Mouse (Mus musculus) erythroblast, adult 5-6 weeks (primary cell): ENCODE results near the gene Ap1g1. TPM values are rescaled to one million over a fixed set of nuclear protein-coding genes. Genes with fewer than 3 reads are reported as not detected.

ENCODE experiments used
- ATAC-seq: replicated peaks from 2 replicates; pipeline ENCODE4 v1.8.0; 2016; ENCODE audit warnings: moderate number of reproducible peaks, mild to moderate bottlenecking, moderate TSS enrichment, inconsistent platforms; ENCODE audit not compliant: poor library complexity, low FRiP score, severe bottlenecking
- total RNA-seq, 2 experiments: library from RNA; stranded (forward) in 1 of 2; stranded (reverse) in 1 of 2; fragments of 150-400 nt in 1 of 2; fragments of 200-764, 138-1000 nt in 1 of 2; gene quantifications; 2 replicates each; pipeline versions ENCODE4 v1.2.3 to v1.2.4; 2015 to 2017; ENCODE audit warnings: low replicate concordance in 2 of 2

Gene Ap1g1
- total RNA-seq, 2 experiments from 2014 or later, result 26.2 to 85.7 TPM

- no peak for ATAC-seq
Observed at GRCm38 (mm10) chr8:109904928-109905668, 126.7 kb downstream of the Ap1g1 start.

- ATAC-seq, result no peak
Observed at GRCm38 (mm10) chr8:109906907-109907306, 128.6 kb downstream of the Ap1g1 start.

GRCm38 (mm10) chr8:109907376-109907775 lies 129.0 kb downstream of the Ap1g1 start:
- ATAC-seq, result no peak

Other genes starting within 250 kb of the Ap1g1 start
- 6.1 and 6.3 TPM in 2 replicates for gene Dhx38, start 212.7 kb upstream of the Ap1g1 start, total RNA-seq (2015; ENCODE audit: low replicate concordance)
- 18.2 and 26.5 TPM in 2 replicates for gene Dhx38, start 212.7 kb upstream of the Ap1g1 start, total RNA-seq (2017; ENCODE audit: low replicate concordance)
- gene Txnl4b, start 212.7 kb upstream of the Ap1g1 start, total RNA-seq (2015; ENCODE audit: low replicate concordance), result 1.9 and 3.6 TPM in 2 replicates
- gene Txnl4b, start 212.7 kb upstream of the Ap1g1 start, total RNA-seq (2017; ENCODE audit: low replicate concordance), result 3.8 and 4.3 TPM in 2 replicates
- 99.9 and 127 TPM in 2 replicates for gene Hp, start 199.4 kb upstream of the Ap1g1 start, total RNA-seq (2015; ENCODE audit: low replicate concordance)
- gene Hp, start 199.4 kb upstream of the Ap1g1 start, total RNA-seq (2017; ENCODE audit: low replicate concordance), result 102 and 125 TPM in 2 replicates
- 0.77 and 4.8 TPM in 2 replicates for gene Dhodh, start 169.9 kb upstream of the Ap1g1 start, total RNA-seq (2015; ENCODE audit: low replicate concordance)
- 4.0 and 4.3 TPM in 2 replicates for gene Dhodh, start 169.9 kb upstream of the Ap1g1 start, total RNA-seq (2017; ENCODE audit: low replicate concordance)
- gene Pkd1l3, start 164.0 kb upstream of the Ap1g1 start, total RNA-seq (2015; ENCODE audit: low replicate concordance), result 0.38 TPM in 1 of 2 replicates, not detected in the other
- not detected in 2 replicates for gene Pkd1l3, start 164.0 kb upstream of the Ap1g1 start, total RNA-seq (2017; ENCODE audit: low replicate concordance)
- gene Ist1, start 85.3 kb upstream of the Ap1g1 start, total RNA-seq (2015; ENCODE audit: low replicate concordance), result 34.6 and 41.8 TPM in 2 replicates
- gene Ist1, start 85.3 kb upstream of the Ap1g1 start, total RNA-seq (2017; ENCODE audit: low replicate concordance), result 38.2 and 45.8 TPM in 2 replicates
- 1.7 and 5.9 TPM in 2 replicates for gene Zfp821, start 73.0 kb upstream of the Ap1g1 start, total RNA-seq (2015; ENCODE audit: low replicate concordance)
- gene Zfp821, start 73.0 kb upstream of the Ap1g1 start, total RNA-seq (2017; ENCODE audit: low replicate concordance), result 9.6 and 12.0 TPM in 2 replicates
- 1.3 and 5.6 TPM in 2 replicates for gene Atxn1l, start 40.8 kb upstream of the Ap1g1 start, total RNA-seq (2015; ENCODE audit: low replicate concordance)
- 3.5 and 4.3 TPM in 2 replicates for gene Atxn1l, start 40.8 kb upstream of the Ap1g1 start, total RNA-seq (2017; ENCODE audit: low replicate concordance)
- gene Phlpp2, start 90.0 kb downstream of the Ap1g1 start, total RNA-seq (2015; ENCODE audit: low replicate concordance), result 32.1 and 41.6 TPM in 2 replicates
- 63.2 and 70.5 TPM in 2 replicates for gene Phlpp2, start 90.0 kb downstream of the Ap1g1 start, total RNA-seq (2017; ENCODE audit: low replicate concordance)
- gene Marveld3, start 183.6 kb downstream of the Ap1g1 start, total RNA-seq (2015; ENCODE audit: low replicate concordance), result not detected in 2 replicates
- not detected in 2 replicates for gene Marveld3, start 183.6 kb downstream of the Ap1g1 start, total RNA-seq (2017; ENCODE audit: low replicate concordance)
- gene Tat, start 211.9 kb downstream of the Ap1g1 start, total RNA-seq (2015; ENCODE audit: low replicate concordance), result not detected in 2 replicates
- gene Tat, start 211.9 kb downstream of the Ap1g1 start, total RNA-seq (2017; ENCODE audit: low replicate concordance), result not detected in 2 replicates